Mouse (Mus musculus): Measurements from ENCODE around the gene Mllt6. TPM values are rescaled to one million over a fixed set of nuclear protein-coding genes. Genes with fewer than 3 reads are reported as not detected.

Mllt6 gene
- total RNA-seq, 1 experiment from 2014 or later = 37.0 TPM

- peak; percentile 57 for DNase-seq
These were observed 6.1 kb downstream of the Mllt6 start for GRCm38 (mm10) chr11:97669268-97669667.

GRCm38 (mm10) chr11:97669829-97670228 lies 6.6 kb downstream of the Mllt6 start:
- peak; percentile 73 for DNase-seq

- no peak for DNase-seq
These were observed 7.3 kb downstream of the Mllt6 start for GRCm38 (mm10) chr11:97670234-97671176.

- no peak for DNase-seq
These were observed 7.9 kb downstream of the Mllt6 start for GRCm38 (mm10) chr11:97671177-97671527.

GRCm38 (mm10) chr11:97673148-97673547 lies 9.9 kb downstream of the Mllt6 start:
- DNase-seq = no peak

GRCm38 (mm10) chr11:97676050-97676754 lies 13.0 kb downstream of the Mllt6 start:
- no peak for DNase-seq

- DNase-seq = no peak
These were observed 14.2 kb downstream of the Mllt6 start for GRCm38 (mm10) chr11:97677381-97677780.

- no peak for DNase-seq
These were observed 14.6 kb downstream of the Mllt6 start for GRCm38 (mm10) chr11:97677842-97678241.

- no peak for DNase-seq
These were observed 15.1 kb downstream of the Mllt6 start for GRCm38 (mm10) chr11:97678301-97678700.

GRCm38 (mm10) chr11:97680430-97680829 lies 17.2 kb downstream of the Mllt6 start:
- DNase-seq = peak; percentile 59

GRCm38 (mm10) chr11:97682504-97683055 lies 19.4 kb downstream of the Mllt6 start:
- DNase-seq = no peak

- peak; percentile 34 for DNase-seq
These were observed 21.0 kb downstream of the Mllt6 start for GRCm38 (mm10) chr11:97684063-97684680.

- DNase-seq = peak; percentile 59
These were observed 21.6 kb downstream of the Mllt6 start for GRCm38 (mm10) chr11:97684766-97685165.

GRCm38 (mm10) chr11:97685613-97686321 lies 22.6 kb downstream of the Mllt6 start, which contains the start of gene Cisd3:
Cisd3 (plus strand) TSS chr11:97685826.
- DNase-seq = peak; percentile 98

GRCm38 (mm10) chr11:97686322-97686908 lies 23.2 kb downstream of the Mllt6 start:
- no peak for DNase-seq

GRCm38 (mm10) chr11:97687061-97687460 lies 23.8 kb downstream of the Mllt6 start:
- DNase-seq = peak; percentile 65

- DNase-seq = peak; percentile 80
These were observed 26.6 kb downstream of the Mllt6 start for GRCm38 (mm10) chr11:97689861-97690260.

GRCm38 (mm10) chr11:97694435-97694834 lies 31.2 kb downstream of the Mllt6 start:
- no peak for DNase-seq

GRCm38 (mm10) chr11:97694921-97695711 lies 31.9 kb downstream of the Mllt6 start:
- peak; percentile 75 for DNase-seq

- DNase-seq = no peak
These were observed 32.6 kb downstream of the Mllt6 start for GRCm38 (mm10) chr11:97695712-97696401.
